Mouse (Mus musculus) kidney, postnatal 0 days (tissue): ENCODE data around the gene Fxr2. TPM values are rescaled to one million over a fixed set of nuclear protein-coding genes. Genes with fewer than 3 reads are reported as not detected.

ENCODE experiments used
- ATAC-seq: fragments of 200-750 bp; cut with Nextera tagmentation; replicated peaks from 2 replicates; pipeline ENCODE4 v1.8.0; 2017; ENCODE audit warnings: low read depth, moderate number of reproducible peaks, moderate TSS enrichment, moderate library complexity; ENCODE audit not compliant: low FRiP score
- DNase-seq: peaks from one replicate; pipeline ENCODE4 v3.0.0-alpha.2; 2016; ENCODE audit warnings: low spot score
- H3K27ac ChIP-seq: fragments of 300-500 bp; sonication (generic); 2 replicates; pipeline ENCODE4 v1.5.1; 2014; ENCODE audit warnings: mild to moderate bottlenecking
- H3K27me3 ChIP-seq: fragments of 300-500 bp; sonication (generic); 2 replicates; pipeline ENCODE4 v1.6.1; 2014; ENCODE audit warnings: low read length, mixed read lengths; ENCODE audit not compliant: insufficient read depth
- H3K36me3 ChIP-seq: fragments of 300-500 bp; sonication (generic); 2 replicates; pipeline ENCODE4 v1.6.1; 2014; ENCODE audit warnings: low read length, mixed read lengths; ENCODE audit not compliant: insufficient read depth
- H3K4me1 ChIP-seq: fragments of 300-500 bp; sonication (generic); replicated peaks from 2 replicates; pipeline ENCODE4 v1.6.1; 2014; ENCODE audit warnings: antibody characterized with exemption, low read length, mixed read lengths; ENCODE audit not compliant: insufficient read depth
- H3K4me2 ChIP-seq: fragments of 300-500 bp; sonication (generic); 2 replicates; pipeline ENCODE4 v1.6.1; 2014; ENCODE audit warnings: mild to moderate bottlenecking, low read length, moderate library complexity, mixed read lengths
- H3K4me3 ChIP-seq: fragments of 300-500 bp; sonication (generic); replicated peaks from 2 replicates; pipeline ENCODE4 v1.5.1; 2014; ENCODE audit warnings: low read depth, low read length
- H3K9ac ChIP-seq: fragments of 300-500 bp; sonication (generic); 2 replicates; pipeline ENCODE4 v1.6.1; 2014; ENCODE audit warnings: low read depth, low read length
- H3K9me3 ChIP-seq: fragments of 300-500 bp; sonication (generic); replicated peaks from 2 replicates; pipeline ENCODE4 v1.6.1; 2016; ENCODE audit warnings: low read length, inconsistent platforms, mixed read lengths
- CTCF ChIP-seq: IDR thresholded peaks from 2 replicates; pipeline ENCODE4 v1.5.1; 2016; ENCODE audit warnings: antibody characterized with exemption, low read depth, mild to moderate bottlenecking, moderate library complexity
- WGBS: fragments of 180-500 bp; shearing (Covaris S2); extraction: QIAGEN DNeasy Blood & Tissue Kit; methylation state at CpG from one replicate; pipeline ENCODE4 v1.1.7; 2014; 5-methylcytosine and 5-hydroxymethylcytosine counted together
- polyA plus RNA-seq: library from polyadenylated mRNA; unstranded; fragments of >200 nt; fragmentation: Nextera tagmentation; extraction: Ambion mirVana; gene quantifications from 2 replicates; pipeline ENCODE4 v1.2.1, GENCODE M21; 2015

Gene Fxr2
- polyA plus RNA-seq, 1 experiment from 2014 or later = 17.4 TPM

DNA sequence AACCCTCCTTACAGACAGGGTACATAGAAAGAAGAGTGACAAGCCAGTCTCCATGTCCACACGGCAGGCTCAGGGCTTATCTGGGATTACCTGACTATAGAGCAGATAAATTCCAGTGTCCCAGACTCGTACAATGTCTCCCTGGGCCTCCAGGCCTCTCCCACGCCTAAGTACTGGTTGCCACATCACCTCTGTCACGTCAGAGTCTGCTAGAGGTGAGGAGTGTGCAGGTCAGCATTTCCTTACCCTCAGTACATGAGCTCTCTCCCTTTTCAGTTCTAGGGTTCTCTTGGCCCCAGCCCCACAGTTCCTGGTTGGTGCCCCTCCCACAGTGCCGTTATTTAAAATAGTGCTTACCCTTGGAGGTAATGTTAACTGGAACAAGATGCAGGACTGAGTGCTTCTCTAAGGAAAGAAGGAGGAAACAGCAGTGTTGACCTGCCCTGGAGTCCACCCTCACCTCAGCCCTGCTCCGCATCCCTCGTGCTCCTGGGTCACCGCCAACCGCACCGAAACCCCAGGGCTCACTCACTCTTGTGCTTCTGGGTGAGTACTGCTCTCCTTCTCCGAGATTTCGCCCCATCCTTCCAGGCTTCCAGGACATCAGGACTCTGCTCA, 51.4 kb downstream of the Fxr2 start:
- no peak overlapping the region for H3K9ac ChIP-seq

GRCm38 (mm10) chr11:69684936-69685335, 52.1 kb downstream of the Fxr2 start:
- DNase-seq (no peak), ATAC-seq (no peak)
- peaks cover 23% of the 10 kb centered on the region for H3K4me1 ChIP-seq
- H3K36me3 ChIP-seq = no peaks in the 10 kb centered on the region
- no peak overlapping the region for H3K4me2 ChIP-seq
- no peak overlapping the region for H3K9ac ChIP-seq
- H3K4me3 ChIP-seq = no peak overlapping the region
- H3K27me3 ChIP-seq = no peaks in the 10 kb centered on the region
- no peaks in the 10 kb centered on the region for H3K9me3 ChIP-seq
- WGBS = 89% methylated on average over 6 of the region's 6 CpGs
- TF ChIP-seq CTCF = no peak
- H3K27ac ChIP-seq = peak overlapping the region; percentile 82; the same call in 1 of the 2 replicates

More for the DNA sequence above, 51.4 kb downstream of the Fxr2 start:
- peaks cover 23% of the 10 kb centered on the region for H3K4me1 ChIP-seq
- no peak overlapping the region for H3K27ac ChIP-seq
- H3K27me3 ChIP-seq = no peaks in the 10 kb centered on the region
- H3K9me3 ChIP-seq = no peaks in the 10 kb centered on the region
- TF ChIP-seq CTCF = no peak
- no peak overlapping the region for H3K4me2 ChIP-seq
- no peak for ATAC-seq
- 74% methylated on average over 12 of the region's 12 CpGs for WGBS
- no peak overlapping the region for H3K4me3 ChIP-seq
- H3K36me3 ChIP-seq = 0 out of 2 replicates have a peak, but pooled peaks cover 4% of the 10 kb centered on the region
- no peak for DNase-seq

- Histone ChIP-seq H3K9ac (peak within 1 kb of the TSS; percentile 35; the same call in 1 of the 2 replicates), H3K27ac (peak within 1 kb of the TSS; percentile 82), H3K4me1 (peaks cover 20% of the 10 kb centered on the region), H3K4me2 (peak within 1 kb of the TSS; percentile 3; the same call in 1 of the 2 replicates), H3K9me3 (no peaks in the 10 kb centered on the region), H3K27me3 (no peaks in the 10 kb centered on the region), H3K36me3 (no peaks in the 10 kb centered on the region), H3K4me3 (no peak within 1 kb of the TSS)
- WGBS = 40% methylated on average over 10 of the region's 10 CpGs
- ATAC-seq (no peak), DNase-seq (peak; percentile 78)
- no peak for TF ChIP-seq CTCF
Observed at GRCm38 (mm10) chr11:69685526-69686148, 52.8 kb downstream of the Fxr2 start, which contains the start of gene Tnfsf13. Tnfsf13 (minus strand) TSS chr11:69685784.

- Histone ChIP-seq H3K36me3 (no peaks in the 10 kb centered on the region), H3K9me3 (no peaks in the 10 kb centered on the region), H3K4me3 (no peak overlapping the region), H3K27ac (peak overlapping the region; percentile 82), H3K9ac (no peak overlapping the region), H3K4me2 (0 out of 2 replicates have a peak overlapping the region, but pooled peaks have one; percentile 3), H3K27me3 (no peaks in the 10 kb centered on the region), H3K4me1 (peaks cover 18% of the 10 kb centered on the region)
- ATAC-seq (no peak), DNase-seq (peak; percentile 61)
- no peak for TF ChIP-seq CTCF
- WGBS = 12% methylated on average over 4 of the region's 4 CpGs
Observed at GRCm38 (mm10) chr11:69686377-69686776, 53.6 kb downstream of the Fxr2 start.

DNA sequence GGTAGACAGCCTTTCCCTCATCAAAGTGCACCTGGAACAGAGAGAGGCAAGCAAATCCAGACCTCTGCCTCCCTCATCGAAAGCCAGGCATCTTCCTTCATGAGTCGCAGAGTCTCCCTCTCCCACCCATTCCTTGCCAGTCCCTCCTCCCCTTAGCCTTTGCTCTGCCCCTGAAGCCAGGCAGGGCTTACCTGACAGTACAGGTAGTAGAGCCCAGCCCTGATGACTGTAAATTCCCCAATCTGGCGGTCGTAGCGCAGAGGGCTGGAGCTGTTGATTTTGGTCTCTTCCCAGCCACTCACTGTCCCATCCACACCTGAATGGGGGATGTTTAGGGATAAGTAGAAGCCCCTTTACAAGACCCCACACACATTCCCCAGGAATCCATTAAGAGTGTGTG, 54.3 kb downstream of the Fxr2 start:
- DNase-seq (no peak), ATAC-seq (no peak)
- H3K36me3 ChIP-seq = no peaks in the 10 kb centered on the region
- no peak overlapping the region for H3K27ac ChIP-seq
- H3K9ac ChIP-seq = 0 out of 2 replicates have a peak overlapping the region, but pooled peaks have one; percentile 1
- no peaks in the 10 kb centered on the region for H3K9me3 ChIP-seq
- TF ChIP-seq CTCF = no peak
- H3K4me2 ChIP-seq = 0 out of 2 replicates have a peak overlapping the region, but pooled peaks have one; percentile 3
- H3K4me3 ChIP-seq = no peak overlapping the region
- 59% methylated on average over 5 of the region's 5 CpGs for WGBS
- H3K27me3 ChIP-seq = no peaks in the 10 kb centered on the region
- peaks cover 18% of the 10 kb centered on the region for H3K4me1 ChIP-seq

DNA sequence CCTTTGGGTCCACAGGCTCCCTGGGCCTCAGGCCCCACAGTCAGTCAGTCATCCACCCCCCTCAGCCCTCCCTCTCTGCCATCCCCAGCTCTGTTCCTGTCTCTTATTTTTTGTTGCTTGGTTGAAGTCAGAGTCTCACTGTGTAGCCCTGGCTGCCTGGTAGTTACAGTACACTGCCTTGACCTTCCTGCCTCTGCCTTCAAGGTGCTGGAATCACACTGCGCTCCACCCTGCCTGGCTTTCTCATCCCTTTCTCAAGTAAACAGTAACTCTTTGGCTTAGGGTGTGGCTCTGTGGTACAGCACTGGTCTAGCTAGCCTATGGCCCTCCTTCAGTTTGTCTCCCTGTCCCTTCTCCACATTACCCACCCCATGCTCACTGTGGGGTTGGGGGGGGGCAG, 57.1 kb downstream of the Fxr2 start:
- no peak for TF ChIP-seq CTCF
- 84% methylated on average over 1 of the region's 1 CpGs for WGBS
- Histone ChIP-seq H3K4me3 (no peak overlapping the region), H3K4me1 (peaks cover 23% of the 10 kb centered on the region), H3K4me2 (no peak overlapping the region), H3K27ac (no peak overlapping the region), H3K36me3 (no peaks in the 10 kb centered on the region), H3K9ac (no peak overlapping the region), H3K9me3 (no peaks in the 10 kb centered on the region), H3K27me3 (no peaks in the 10 kb centered on the region)
- DNase-seq (no peak), ATAC-seq (no peak)
